Mouse (Mus musculus) myocyte (in vitro differentiated cells): ENCODE data around the gene Rtn3. TPM values are rescaled to one million over a fixed set of nuclear protein-coding genes. Genes with fewer than 3 reads are reported as not detected.

Source experiments
- H3K27me3 ChIP-seq: one replicate; pipeline ENCODE4 v1.6.1; 2011; ENCODE audit not compliant: control insufficient read depth, insufficient read depth, insufficient read length
- H3K36me3 ChIP-seq: one replicate; pipeline ENCODE4 v1.6.1; 2011; ENCODE audit not compliant: control insufficient read depth, insufficient read depth
- H3K4me2 ChIP-seq: one replicate; pipeline ENCODE4 v1.6.1; 2011; ENCODE audit warnings: low read depth, control low read depth
- H3K4me3 ChIP-seq: one replicate; pipeline ENCODE4 v1.5.1; 2011; ENCODE audit warnings: mild to moderate bottlenecking, control low read depth, moderate library complexity
- H3K79me2 ChIP-seq: one replicate; pipeline ENCODE4 v1.6.1; 2011; ENCODE audit not compliant: control insufficient read depth, insufficient read depth
- H3ac ChIP-seq: one replicate; pipeline ENCODE4 v1.6.1; 2011; ENCODE audit not compliant: control insufficient read depth, insufficient read length
- CEBPB ChIP-seq: IDR thresholded peaks from 2 replicates; pipeline ENCODE4 v1.6.1; 2011; ENCODE audit warnings: mild to moderate bottlenecking, moderate library complexity; ENCODE audit not compliant: poor library complexity, insufficient read depth, severe bottlenecking
- E2F4 ChIP-seq: IDR thresholded peaks from one replicate; pipeline ENCODE4 v1.6.1; 2011; ENCODE audit warnings: mild to moderate bottlenecking, control low read depth, moderate library complexity; ENCODE audit not compliant: insufficient read depth
- MAX ChIP-seq: IDR thresholded peaks from one replicate; pipeline ENCODE4 v1.6.1; 2011; ENCODE audit warnings: low read depth, mild to moderate bottlenecking, control low read depth
- MYOD1 ChIP-seq, 3 experiments: IDR thresholded peaks; one replicate each; pipeline ENCODE4 v1.6.1; 2011; ENCODE audit warnings: control low read depth in 2 of 3, low read depth in 2 of 3, mild to moderate bottlenecking in 2 of 3, moderate library complexity in 1 of 3; ENCODE audit not compliant: insufficient read length in 2 of 3, control insufficient read depth in 1 of 3
- MYOG ChIP-seq, 3 experiments: IDR thresholded peaks; one replicate each; pipeline ENCODE4 v1.6.1; 2011; ENCODE audit warnings: control low read depth in 2 of 3, low read depth in 2 of 3, mild to moderate bottlenecking in 2 of 3; ENCODE audit not compliant: insufficient read length in 2 of 3, control insufficient read depth in 1 of 3, insufficient read depth in 1 of 3
- POLR2A ChIP-seq: IDR thresholded peaks from one replicate; pipeline ENCODE4 v1.6.1; 2011; ENCODE audit warnings: low read depth, mild to moderate bottlenecking, control low read depth, moderate library complexity; ENCODE audit not compliant: insufficient read length
- POLR2AphosphoS2 ChIP-seq: IDR thresholded peaks from one replicate; pipeline ENCODE4 v1.6.1; 2011; ENCODE audit warnings: low read depth, control low read depth; ENCODE audit not compliant: insufficient read length
- REST ChIP-seq: IDR thresholded peaks from one replicate; pipeline ENCODE4 v1.6.1; 2011; ENCODE audit warnings: mild to moderate bottlenecking, control low read depth, moderate library complexity; ENCODE audit not compliant: insufficient read depth, insufficient read length
- SRF ChIP-seq: IDR thresholded peaks from one replicate; pipeline ENCODE4 v1.6.1; 2011; ENCODE audit warnings: low read depth; ENCODE audit not compliant: control insufficient read depth, insufficient read length
- TCF12 ChIP-seq: IDR thresholded peaks from one replicate; pipeline ENCODE4 v1.6.1; 2011; ENCODE audit warnings: mild to moderate bottlenecking, control low read depth; ENCODE audit not compliant: poor library complexity, insufficient read depth, severe bottlenecking
- TCF3 ChIP-seq: IDR thresholded peaks from one replicate; pipeline ENCODE4 v1.6.1; 2011; ENCODE audit warnings: low read depth, control low read depth; ENCODE audit not compliant: insufficient read length
- USF1 ChIP-seq: IDR thresholded peaks from one replicate; pipeline ENCODE4 v1.6.1; 2011; ENCODE audit warnings: low read depth, mild to moderate bottlenecking, control low read depth, moderate library complexity
- polyA plus RNA-seq: library from polyadenylated mRNA; unstranded; fragments of >200 nt; fragmentation: generic; extraction: Trizol; gene quantifications from one replicate; pipeline ENCODE4 v1.2.1, GENCODE M21; 2012; ENCODE audit warnings: missing spikeins

The Rtn3 gene
- polyA plus RNA-seq, 1 experiment, result 65.7 TPM

DNA sequence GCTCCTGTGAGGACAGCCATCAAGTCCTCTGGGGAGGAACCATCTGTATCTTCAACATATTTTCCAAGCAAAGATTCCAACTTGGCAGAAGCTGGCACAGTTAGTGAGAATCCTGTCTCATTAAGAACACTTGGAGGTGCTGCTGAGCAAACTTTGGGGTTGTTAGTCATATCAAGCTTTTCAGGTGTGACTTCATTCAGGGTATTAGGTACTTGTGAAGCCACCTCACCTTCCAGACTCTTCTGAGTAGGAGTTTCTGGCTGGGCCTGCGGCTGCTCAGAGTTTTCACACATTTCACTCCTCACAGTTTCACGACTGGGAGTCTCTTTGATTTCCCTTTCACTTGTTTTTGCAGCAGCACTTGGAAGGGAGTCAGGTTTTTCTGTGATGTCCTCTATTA is 26.3 kb downstream of the Rtn3 start:
- TF ChIP-seq POLR2A, result no peak
- TF ChIP-seq MYOG (IDR thresholded peaks at IDR 0.05; ENCODE audit: control insufficient read depth in 1 of 3, insufficient read depth in 1 of 3, insufficient read length in 2 of 3, low read depth in 2 of 3), result no peak
- no peak for TF ChIP-seq E2F4
- no peak for TF ChIP-seq USF1
- no peak for TF ChIP-seq TCF3
- no peak for TF ChIP-seq MYOD1 (IDR thresholded peaks at IDR 0.05; ENCODE audit: control insufficient read depth in 1 of 3, insufficient read length in 2 of 3, low read depth in 2 of 3)
- TF ChIP-seq POLR2AphosphoS2, result no peak
- no peak for TF ChIP-seq REST
- TF ChIP-seq SRF, result no peak
- no peak for TF ChIP-seq TCF12
- TF ChIP-seq CEBPB, result no peak
- TF ChIP-seq MAX, result no peak
- peaks cover 56% of the 10 kb centered on the region for H3K79me2 ChIP-seq
- H3ac ChIP-seq, result no peak overlapping the region
- H3K4me3 ChIP-seq, result no peak overlapping the region
- H3K4me2 ChIP-seq, result no peak overlapping the region
- no peaks in the 10 kb centered on the region for H3K36me3 ChIP-seq
- H3K27me3 ChIP-seq, result no peaks in the 10 kb centered on the region

DNA sequence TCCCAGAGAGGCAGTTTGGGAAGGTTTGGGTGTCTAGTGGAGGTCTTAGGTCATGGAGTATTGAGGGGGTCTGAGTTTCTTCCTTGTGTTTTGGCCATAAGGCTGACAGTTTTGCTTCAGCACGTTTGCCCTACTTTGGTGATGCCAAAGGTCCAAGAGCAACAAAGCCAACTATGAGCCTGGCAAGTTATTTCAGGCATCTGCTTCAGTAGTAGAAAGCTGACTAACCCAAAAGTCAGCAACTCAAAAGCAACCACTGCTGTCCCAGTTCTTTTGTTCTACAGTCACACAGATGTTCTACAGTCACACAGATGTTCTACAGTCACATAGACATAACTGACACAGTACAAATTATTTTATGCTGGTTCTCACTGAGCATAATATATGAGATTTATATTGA is 37.5 kb downstream of the Rtn3 start:
- Histone ChIP-seq H3ac (no peak overlapping the region), H3K79me2 (no peaks in the 10 kb centered on the region)

DNA sequence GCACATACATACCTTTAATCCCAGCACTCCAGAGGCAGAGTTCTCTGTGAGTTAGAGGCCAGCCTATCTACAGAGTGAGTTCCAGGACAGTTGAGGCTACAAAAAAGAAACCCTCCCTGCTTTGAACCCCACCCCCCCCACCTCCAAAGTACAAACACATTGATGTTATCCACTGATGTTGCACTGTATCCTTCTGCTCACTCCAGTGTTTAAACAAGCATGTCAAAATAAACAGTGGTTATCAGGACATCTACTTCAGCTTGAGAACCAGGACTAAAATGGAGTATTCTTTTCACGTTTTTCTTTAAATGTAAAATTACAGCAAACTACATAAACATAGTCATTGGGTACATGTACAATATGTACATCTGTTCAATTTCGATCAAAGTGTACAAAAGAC is 38.0 kb downstream of the Rtn3 start:
- Histone ChIP-seq H3K4me3 (no peak overlapping the region), H3K4me2 (no peak overlapping the region), H3K36me3 (no peaks in the 10 kb centered on the region), H3ac (no peak overlapping the region), H3K27me3 (no peaks in the 10 kb centered on the region), H3K79me2 (no peaks in the 10 kb centered on the region)
- TF ChIP-seq TCF3, result no peak
- TF ChIP-seq POLR2A, result no peak
- TF ChIP-seq POLR2AphosphoS2, result no peak
- TF ChIP-seq SRF, result no peak

More for the DNA sequence above, 37.5 kb downstream of the Rtn3 start:
- no peaks in the 10 kb centered on the region for H3K27me3 ChIP-seq
- TF ChIP-seq MYOG (IDR thresholded peaks at IDR 0.05; ENCODE audit: control insufficient read depth in 1 of 3, insufficient read depth in 1 of 3, insufficient read length in 2 of 3, low read depth in 2 of 3) (no peak), POLR2AphosphoS2 (no peak), USF1 (no peak), MAX (no peak), TCF3 (no peak), REST (no peak), POLR2A (no peak), CEBPB (no peak), SRF (no peak), TCF12 (no peak)
- no peaks in the 10 kb centered on the region for H3K36me3 ChIP-seq
- no peak overlapping the region for H3K4me2 ChIP-seq
- H3K4me3 ChIP-seq, result no peak overlapping the region

DNA sequence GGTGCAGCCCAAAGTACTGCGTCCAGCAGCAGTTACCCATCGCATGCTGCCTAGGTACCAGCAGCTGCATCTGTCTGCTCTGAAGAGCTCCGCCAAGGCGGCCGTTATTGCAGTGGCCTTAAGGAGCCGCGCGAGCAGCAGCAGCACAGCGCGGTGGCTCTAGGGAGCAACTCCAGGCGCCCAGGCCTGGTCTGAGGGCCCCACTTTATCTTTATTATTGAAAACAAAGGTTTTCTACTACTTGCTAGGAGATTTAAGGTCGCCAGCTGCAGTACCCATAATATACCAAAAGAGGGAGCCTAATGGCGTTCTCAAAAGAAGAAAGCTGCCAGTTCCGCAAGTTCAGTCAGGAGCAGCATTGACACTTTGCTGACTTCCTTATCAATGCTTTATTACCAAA is 41.6 kb downstream of the Rtn3 start:
- Histone ChIP-seq H3K79me2 (no peaks in the 10 kb centered on the region), H3K27me3 (no peaks in the 10 kb centered on the region), H3K4me3 (no peak overlapping the region), H3K4me2 (no peak overlapping the region), H3ac (no peak overlapping the region), H3K36me3 (no peaks in the 10 kb centered on the region)
- TF ChIP-seq MAX (no peak), USF1 (no peak)

DNA sequence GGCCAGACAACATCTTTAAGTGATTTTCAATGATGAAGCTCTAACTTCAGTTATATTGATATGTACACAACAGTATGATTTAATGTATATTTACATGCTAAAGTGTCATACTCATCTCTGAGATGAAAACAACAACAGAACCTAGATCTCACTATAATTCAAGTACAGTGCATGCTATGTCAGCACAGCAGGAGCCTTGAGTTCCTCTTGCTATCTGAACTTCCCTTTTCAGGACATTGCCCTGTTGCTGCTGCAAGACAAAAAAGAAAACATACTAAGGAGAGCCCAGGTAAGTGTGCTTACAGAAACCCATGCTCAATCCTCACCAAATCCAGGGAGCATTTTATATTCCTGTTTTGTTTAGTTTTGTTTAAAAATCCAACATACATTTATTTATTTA is 44.8 kb downstream of the Rtn3 start:
- Histone ChIP-seq H3K4me3 (no peak overlapping the region), H3K79me2 (no peaks in the 10 kb centered on the region), H3K4me2 (no peak overlapping the region), H3K27me3 (no peaks in the 10 kb centered on the region), H3K36me3 (peaks cover 8% of the 10 kb centered on the region), H3ac (no peak overlapping the region)
- no peak for TF ChIP-seq MYOD1 (IDR thresholded peaks at IDR 0.05; ENCODE audit: control insufficient read depth in 1 of 3, insufficient read length in 2 of 3, low read depth in 2 of 3)
- no peak for TF ChIP-seq TCF12
- TF ChIP-seq REST, result no peak
- no peak for TF ChIP-seq USF1
- no peak for TF ChIP-seq CEBPB
- TF ChIP-seq MYOG (IDR thresholded peaks at IDR 0.05; ENCODE audit: control insufficient read depth in 1 of 3, insufficient read depth in 1 of 3, insufficient read length in 2 of 3, low read depth in 2 of 3), result no peak
